Mouse (Mus musculus): ENCODE data around the gene Igf2bp3. TPM values are rescaled to one million over a fixed set of nuclear protein-coding genes. Genes with fewer than 3 reads are reported as not detected.
A peak's percentile ranks its signal among the peaks of the same experiment; 100 is the strongest.

Gene Igf2bp3
- polyA plus RNA-seq, 1 experiment from 2014 or later, result 39.2 TPM

DNA sequence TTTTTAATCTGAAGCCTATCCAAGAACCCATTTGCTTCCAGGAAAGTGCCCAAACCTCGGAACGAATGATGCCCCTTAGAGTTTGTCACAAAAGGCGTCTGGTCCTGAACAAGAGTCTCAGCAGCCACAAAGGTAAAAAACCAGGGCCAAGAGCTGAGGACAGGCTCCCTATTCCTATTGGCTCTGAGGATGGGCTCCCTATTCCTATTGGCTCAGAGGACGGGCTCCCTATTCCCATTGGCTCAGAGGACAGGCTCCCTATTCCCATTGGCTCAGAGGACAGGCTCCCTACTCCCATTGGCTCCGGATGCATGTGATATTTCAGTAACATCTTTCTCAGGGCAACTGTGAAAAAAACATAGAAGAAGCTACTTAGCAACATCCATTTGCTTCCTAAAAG, 5.8 kb downstream of the Igf2bp3 start:
- H3K27ac ChIP-seq (replicated peaks; ENCODE audit: low read depth, low read length), result no peak overlapping the region
- H3K27me3 ChIP-seq (ENCODE audit: control insufficient read depth, insufficient read depth, low read length), result no peaks in the 10 kb centered on the region
- H3K4me3 ChIP-seq (replicated peaks; ENCODE audit: low read depth, low read length), result no peak overlapping the region
- ATAC-seq (ENCODE audit: low FRiP score, low TSS enrichment) (no peak), DNase-seq (peak; percentile 46)
- H3K9ac ChIP-seq (replicated peaks; ENCODE audit: low read length), result no peak overlapping the region
- no peak overlapping the region for H3K4me2 ChIP-seq (ENCODE audit: low read length)
- H3K4me1 ChIP-seq (ENCODE audit: control insufficient read depth, insufficient read depth, low read length), result peaks cover 29% of the 10 kb centered on the region
- WGBS, result 82% methylated on average over 5 of the region's 5 CpGs
- peaks cover 20% of the 10 kb centered on the region for H3K36me3 ChIP-seq (ENCODE audit: control insufficient read depth, insufficient read depth, low read length)
- no peaks in the 10 kb centered on the region for H3K9me3 ChIP-seq (ENCODE audit: control insufficient read depth, low read length)

DNA sequence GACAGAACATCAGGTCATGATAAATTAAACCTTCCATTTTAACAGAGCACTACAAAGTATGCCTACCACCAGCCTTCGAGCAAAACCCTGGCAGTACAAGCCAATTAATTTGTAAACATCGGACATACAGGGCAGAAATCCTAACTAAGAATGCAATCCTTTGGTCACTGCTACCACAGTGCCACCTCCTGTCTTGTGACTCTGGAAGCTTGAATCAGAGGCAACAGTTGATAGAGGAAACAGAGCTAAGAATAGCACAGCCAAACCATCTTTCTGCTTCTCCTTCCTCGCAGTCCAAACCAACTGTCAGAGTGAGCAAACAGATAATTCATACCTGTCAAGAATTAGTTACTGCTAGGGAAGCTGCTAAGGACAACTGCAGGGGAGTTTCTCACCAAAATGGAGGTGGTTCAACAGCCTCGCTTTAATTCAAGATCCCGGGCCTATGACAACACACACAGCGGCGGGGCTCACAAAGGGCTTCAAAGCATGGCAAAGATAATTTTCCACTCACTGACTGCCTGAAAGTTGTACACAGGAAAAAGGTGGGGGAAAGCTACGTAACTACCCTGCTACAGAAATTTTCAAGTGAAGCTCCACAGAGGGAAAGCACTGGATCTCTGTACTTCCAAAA, 6.3 kb downstream of the Igf2bp3 start:
- no peaks in the 10 kb centered on the region for H3K9me3 ChIP-seq (ENCODE audit: control insufficient read depth, low read length)
- no peak overlapping the region for H3K4me2 ChIP-seq (ENCODE audit: low read length)
- H3K4me1 ChIP-seq (ENCODE audit: control insufficient read depth, insufficient read depth, low read length), result peaks cover 29% of the 10 kb centered on the region
- H3K9ac ChIP-seq (replicated peaks; ENCODE audit: low read length), result no peak overlapping the region
- WGBS, result 81% methylated on average over 8 of the region's 8 CpGs
- no peak overlapping the region for H3K4me3 ChIP-seq (replicated peaks; ENCODE audit: low read depth, low read length)
- no peak overlapping the region for H3K27ac ChIP-seq (replicated peaks; ENCODE audit: low read depth, low read length)
- peaks cover 20% of the 10 kb centered on the region for H3K36me3 ChIP-seq (ENCODE audit: control insufficient read depth, insufficient read depth, low read length)
- no peak for DNase-seq
- ATAC-seq (ENCODE audit: low FRiP score, low TSS enrichment), result no peak
- H3K27me3 ChIP-seq (ENCODE audit: control insufficient read depth, insufficient read depth, low read length), result no peaks in the 10 kb centered on the region

DNA sequence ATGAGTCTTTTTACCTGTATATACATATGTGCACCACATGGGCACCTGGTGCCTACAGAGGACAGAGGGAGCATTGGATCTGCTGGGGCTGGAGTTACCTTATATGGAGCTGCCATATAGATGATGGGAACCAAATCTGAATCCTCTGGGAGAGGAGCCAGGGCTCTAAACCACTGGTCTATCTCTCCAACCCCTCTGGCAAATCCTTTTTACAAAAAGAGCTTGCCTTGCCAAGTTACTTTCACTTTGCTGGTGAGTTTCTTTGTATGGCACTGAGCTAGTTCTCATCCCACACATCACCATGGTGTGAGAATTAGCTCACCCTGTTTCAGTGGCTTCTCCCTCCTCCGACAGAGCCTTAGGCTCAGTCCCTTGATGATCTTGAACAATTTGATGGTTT, 8.3 kb downstream of the Igf2bp3 start:
- Histone ChIP-seq H3K4me2 (ENCODE audit: low read length) (no peak overlapping the region), H3K9me3 (ENCODE audit: control insufficient read depth, low read length) (no peaks in the 10 kb centered on the region), H3K9ac (replicated peaks; ENCODE audit: low read length) (no peak overlapping the region), H3K27ac (replicated peaks; ENCODE audit: low read depth, low read length) (no peak overlapping the region), H3K27me3 (ENCODE audit: control insufficient read depth, insufficient read depth, low read length) (no peaks in the 10 kb centered on the region), H3K4me3 (replicated peaks; ENCODE audit: low read depth, low read length) (no peak overlapping the region), H3K36me3 (ENCODE audit: control insufficient read depth, insufficient read depth, low read length) (peaks cover 20% of the 10 kb centered on the region), H3K4me1 (ENCODE audit: control insufficient read depth, insufficient read depth, low read length) (peaks cover 15% of the 10 kb centered on the region)
- DNase-seq, result no peak
- 84% methylated on average over 1 of the region's 1 CpGs for WGBS
- ATAC-seq (ENCODE audit: low FRiP score, low TSS enrichment), result no peak

DNA sequence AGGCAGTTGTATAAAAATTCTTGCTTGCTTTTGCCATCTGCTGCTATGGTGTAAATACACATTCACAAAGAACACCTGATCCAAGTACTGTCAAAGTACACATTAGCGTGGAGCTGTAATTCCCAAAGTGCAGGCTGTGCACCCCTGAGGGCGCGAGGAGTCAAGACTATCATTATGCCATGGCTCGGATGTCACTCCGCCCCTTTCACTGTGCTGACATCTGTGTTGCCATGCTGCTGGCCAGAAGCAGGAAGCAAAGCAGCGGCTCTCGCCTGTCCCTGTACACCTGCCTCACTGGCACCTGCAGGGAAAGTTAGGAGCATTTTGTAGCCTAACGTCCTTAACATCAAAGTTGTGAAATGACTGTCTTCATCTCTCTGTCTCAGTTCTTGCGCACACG, 19.6 kb downstream of the Igf2bp3 start:
- 88% methylated on average over 10 of the region's 10 CpGs for WGBS
- no peaks in the 10 kb centered on the region for H3K9me3 ChIP-seq (ENCODE audit: control insufficient read depth, low read length)
- H3K9ac ChIP-seq (replicated peaks; ENCODE audit: low read length), result no peak overlapping the region
- H3K4me1 ChIP-seq (ENCODE audit: control insufficient read depth, insufficient read depth, low read length), result no peaks in the 10 kb centered on the region
- no peak overlapping the region for H3K27ac ChIP-seq (replicated peaks; ENCODE audit: low read depth, low read length)
- H3K4me2 ChIP-seq (ENCODE audit: low read length), result no peak overlapping the region
- no peak overlapping the region for H3K4me3 ChIP-seq (replicated peaks; ENCODE audit: low read depth, low read length)
- DNase-seq, result no peak
- no peaks in the 10 kb centered on the region for H3K36me3 ChIP-seq (ENCODE audit: control insufficient read depth, insufficient read depth, low read length)
- no peaks in the 10 kb centered on the region for H3K27me3 ChIP-seq (ENCODE audit: control insufficient read depth, insufficient read depth, low read length)
- ATAC-seq (ENCODE audit: low FRiP score, low TSS enrichment), result no peak

DNA sequence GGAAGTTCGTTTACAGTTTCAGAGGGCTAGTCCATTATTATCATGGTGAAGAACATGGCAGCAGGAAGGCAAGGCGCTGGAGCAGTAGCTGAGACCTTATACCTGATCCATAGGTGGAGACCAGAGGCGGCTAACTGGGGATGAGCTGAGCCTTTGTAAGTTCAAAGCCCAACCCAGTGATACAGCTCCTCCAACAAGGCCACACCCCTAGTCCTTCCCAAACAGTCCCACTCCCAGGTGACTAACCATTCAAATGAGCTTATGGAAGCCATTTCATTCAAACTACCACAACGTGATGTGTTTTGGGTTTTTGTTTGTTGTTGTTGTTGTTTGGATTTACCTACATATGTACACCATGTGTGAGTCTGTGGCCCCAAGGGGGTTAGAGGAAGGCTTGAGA, 20.2 kb downstream of the Igf2bp3 start:
- Histone ChIP-seq H3K4me1 (ENCODE audit: control insufficient read depth, insufficient read depth, low read length) (no peaks in the 10 kb centered on the region), H3K27ac (replicated peaks; ENCODE audit: low read depth, low read length) (no peak overlapping the region), H3K9ac (replicated peaks; ENCODE audit: low read length) (no peak overlapping the region), H3K4me3 (replicated peaks; ENCODE audit: low read depth, low read length) (no peak overlapping the region), H3K9me3 (ENCODE audit: control insufficient read depth, low read length) (no peaks in the 10 kb centered on the region), H3K4me2 (ENCODE audit: low read length) (no peak overlapping the region), H3K36me3 (ENCODE audit: control insufficient read depth, insufficient read depth, low read length) (no peaks in the 10 kb centered on the region), H3K27me3 (ENCODE audit: control insufficient read depth, insufficient read depth, low read length) (no peaks in the 10 kb centered on the region)
- 95% methylated on average over 4 of the region's 4 CpGs for WGBS
- ATAC-seq (ENCODE audit: low FRiP score, low TSS enrichment), result no peak
- DNase-seq, result no peak

DNA sequence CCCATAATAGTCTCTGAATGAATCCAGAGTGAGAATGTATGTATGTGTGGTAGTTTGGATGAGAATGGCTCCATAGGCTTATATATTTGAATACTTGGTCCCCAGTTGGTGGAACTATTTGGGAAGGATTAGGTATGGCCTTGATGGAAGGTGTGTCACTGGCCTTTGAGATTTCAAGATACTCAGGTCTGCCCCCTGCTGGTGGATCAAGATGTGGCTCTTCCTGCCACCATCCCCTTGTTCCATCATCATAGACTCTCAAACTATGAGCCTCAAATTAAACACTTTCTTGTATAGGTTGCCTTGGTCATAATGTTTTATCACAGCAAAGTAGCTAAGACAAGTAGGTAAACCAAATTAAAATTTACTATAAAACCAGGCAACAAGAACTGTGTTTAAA, 25.4 kb downstream of the Igf2bp3 start:
- Histone ChIP-seq H3K27me3 (ENCODE audit: control insufficient read depth, insufficient read depth, low read length) (no peaks in the 10 kb centered on the region), H3K9ac (replicated peaks; ENCODE audit: low read length) (no peak overlapping the region), H3K4me3 (replicated peaks; ENCODE audit: low read depth, low read length) (no peak overlapping the region), H3K36me3 (ENCODE audit: control insufficient read depth, insufficient read depth, low read length) (no peaks in the 10 kb centered on the region), H3K4me1 (ENCODE audit: control insufficient read depth, insufficient read depth, low read length) (no peaks in the 10 kb centered on the region), H3K4me2 (ENCODE audit: low read length) (no peak overlapping the region), H3K9me3 (ENCODE audit: control insufficient read depth, low read length) (no peaks in the 10 kb centered on the region), H3K27ac (replicated peaks; ENCODE audit: low read depth, low read length) (no peak overlapping the region)
- DNase-seq, result no peak
- no peak for ATAC-seq (ENCODE audit: low FRiP score, low TSS enrichment)

DNA sequence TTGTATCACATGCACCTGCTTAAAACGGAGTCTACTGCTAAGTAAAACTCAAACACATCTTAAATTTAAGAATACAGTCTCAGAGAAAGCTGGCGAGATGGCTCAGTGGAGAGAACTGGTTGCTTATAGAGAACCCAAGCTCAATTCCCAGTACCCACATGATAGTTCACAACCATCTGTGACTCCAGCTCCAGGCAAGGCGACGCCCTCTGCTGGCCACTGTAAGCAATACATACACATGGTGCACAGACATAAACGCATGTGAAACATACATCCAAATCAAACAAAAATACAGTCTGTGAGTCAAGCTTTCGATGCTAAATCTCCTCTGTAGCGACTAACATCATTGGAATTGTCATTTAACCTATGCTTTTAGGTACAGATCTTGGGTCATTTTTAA, 27.5 kb downstream of the Igf2bp3 start:
- Histone ChIP-seq H3K27ac (replicated peaks; ENCODE audit: low read depth, low read length) (no peak overlapping the region), H3K4me1 (ENCODE audit: control insufficient read depth, insufficient read depth, low read length) (no peaks in the 10 kb centered on the region), H3K27me3 (ENCODE audit: control insufficient read depth, insufficient read depth, low read length) (no peaks in the 10 kb centered on the region), H3K4me3 (replicated peaks; ENCODE audit: low read depth, low read length) (no peak overlapping the region), H3K4me2 (ENCODE audit: low read length) (no peak overlapping the region), H3K9me3 (ENCODE audit: control insufficient read depth, low read length) (no peaks in the 10 kb centered on the region), H3K36me3 (ENCODE audit: control insufficient read depth, insufficient read depth, low read length) (no peaks in the 10 kb centered on the region), H3K9ac (replicated peaks; ENCODE audit: low read length) (no peak overlapping the region)
- DNase-seq (no peak), ATAC-seq (ENCODE audit: low FRiP score, low TSS enrichment) (no peak)
- WGBS, result 89% methylated on average over 7 of the region's 7 CpGs

DNA sequence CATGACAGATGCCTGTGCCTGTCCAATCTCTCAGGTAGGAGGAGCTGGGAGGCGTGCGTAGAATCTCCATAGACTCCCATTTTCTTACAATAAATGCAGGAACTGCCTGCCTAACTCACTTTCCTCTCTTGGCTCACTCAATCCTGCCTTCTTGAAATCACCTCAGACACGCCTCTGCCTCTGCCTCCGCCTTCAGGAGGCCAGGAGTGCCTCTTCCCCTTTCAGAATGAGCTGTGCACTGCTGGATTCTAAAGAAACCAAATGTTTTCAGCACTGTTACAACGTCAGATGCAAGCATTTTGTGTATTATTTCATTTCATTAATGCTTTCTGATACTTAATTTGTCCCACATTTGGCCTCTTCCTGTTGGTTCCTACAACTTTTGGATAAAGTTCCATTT, 38.7 kb downstream of the Igf2bp3 start:
- ATAC-seq (ENCODE audit: low FRiP score, low TSS enrichment) (no peak), DNase-seq (no peak)
- Histone ChIP-seq H3K4me1 (ENCODE audit: control insufficient read depth, insufficient read depth, low read length) (no peaks in the 10 kb centered on the region), H3K4me3 (replicated peaks; ENCODE audit: low read depth, low read length) (no peak overlapping the region), H3K36me3 (ENCODE audit: control insufficient read depth, insufficient read depth, low read length) (no peaks in the 10 kb centered on the region), H3K9ac (replicated peaks; ENCODE audit: low read length) (no peak overlapping the region), H3K4me2 (ENCODE audit: low read length) (no peak overlapping the region), H3K27ac (replicated peaks; ENCODE audit: low read depth, low read length) (no peak overlapping the region), H3K9me3 (ENCODE audit: control insufficient read depth, low read length) (no peaks in the 10 kb centered on the region), H3K27me3 (ENCODE audit: control insufficient read depth, insufficient read depth, low read length) (no peaks in the 10 kb centered on the region)
- WGBS, result 89% methylated on average over 5 of the region's 5 CpGs

DNA sequence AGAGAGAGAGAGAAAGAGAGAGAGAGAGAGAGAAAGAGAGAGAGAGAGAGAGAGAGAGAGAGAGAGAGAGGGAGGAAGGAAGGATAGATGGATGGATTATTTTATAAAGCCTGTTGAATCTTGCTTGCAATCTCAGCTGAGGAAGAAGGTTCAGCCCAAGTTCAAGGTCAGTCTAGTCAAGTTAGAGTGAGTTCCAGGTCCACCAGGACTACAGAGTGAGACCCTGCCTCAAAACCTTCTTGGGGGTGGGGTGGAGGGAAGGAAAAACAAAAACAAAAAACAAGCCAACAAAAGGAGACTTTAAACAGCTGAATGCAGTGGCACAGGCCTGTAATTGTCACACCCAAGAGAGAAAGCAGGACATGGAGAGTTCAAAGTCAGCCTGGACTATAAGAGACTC, 40.1 kb downstream of the Igf2bp3 start:
- Histone ChIP-seq H3K4me3 (replicated peaks; ENCODE audit: low read depth, low read length) (no peak overlapping the region), H3K4me1 (ENCODE audit: control insufficient read depth, insufficient read depth, low read length) (no peaks in the 10 kb centered on the region), H3K9me3 (ENCODE audit: control insufficient read depth, low read length) (no peaks in the 10 kb centered on the region), H3K27ac (replicated peaks; ENCODE audit: low read depth, low read length) (no peak overlapping the region), H3K36me3 (ENCODE audit: control insufficient read depth, insufficient read depth, low read length) (no peaks in the 10 kb centered on the region), H3K9ac (replicated peaks; ENCODE audit: low read length) (no peak overlapping the region), H3K27me3 (ENCODE audit: control insufficient read depth, insufficient read depth, low read length) (no peaks in the 10 kb centered on the region), H3K4me2 (ENCODE audit: low read length) (no peak overlapping the region)
- ATAC-seq (ENCODE audit: low FRiP score, low TSS enrichment) (no peak), DNase-seq (no peak)
